Mouse (Mus musculus): ENCODE measurements around the gene Rasgef1b. TPM values are rescaled to one million over a fixed set of nuclear protein-coding genes. Genes with fewer than 3 reads are reported as not detected.

The Rasgef1b gene
- 33.9 and 36.3 TPM in 2 replicates for polyA plus RNA-seq (2015; fragmentation: Nextera tagmentation; extraction: Ambion mirVana)

GRCm38 (mm10) chr5:99728649-99729212 is at the start of gene Rasgef1b:
Gene Rasgef1b, minus strand, starts transcription at chr5:99729065.
- DNase-seq (ENCODE audit: low spot score) (peak; percentile 88), ATAC-seq (peak; percentile 92)
- H3K27ac ChIP-seq (ENCODE audit: low read length) = no peak within 1 kb of the TSS
- TF ChIP-seq EP300 (IDR thresholded peaks at IDR 0.05) = no peak
- no peak for TF ChIP-seq CTCF (IDR thresholded peaks at IDR 0.05)
- no peaks in the 10 kb centered on the region for H3K4me1 ChIP-seq (ENCODE audit: insufficient read depth, low read depth, low read length)
- peak within 1 kb of the TSS; percentile 36; the same call in 1 of the 2 replicates for H3K9ac ChIP-seq (replicated peaks; ENCODE audit: low read depth)
- H3K4me3 ChIP-seq (ENCODE audit: low read depth, low read length) = peak within 1 kb of the TSS; percentile 66
- H3K4me2 ChIP-seq (replicated peaks; ENCODE audit: low read depth, low read length) = peak within 1 kb of the TSS; percentile 98
- no peaks in the 10 kb centered on the region for H3K36me3 ChIP-seq (ENCODE audit: insufficient read depth, low read length)
- H3K9me3 ChIP-seq (ENCODE audit: low read length) = no peaks in the 10 kb centered on the region
- no peaks in the 10 kb centered on the region for H3K27me3 ChIP-seq (replicated peaks; ENCODE audit: insufficient read depth, low read length)
- under 1% methylated on average over 38 of the region's 53 CpGs for WGBS

- H3K9ac ChIP-seq (replicated peaks; ENCODE audit: low read depth) = no peak overlapping the region
- no peak overlapping the region for H3K4me3 ChIP-seq (ENCODE audit: low read depth, low read length)
- TF ChIP-seq CTCF (IDR thresholded peaks at IDR 0.05) = no peak
- TF ChIP-seq EP300 (IDR thresholded peaks at IDR 0.05) = no peak
- no peaks in the 10 kb centered on the region for H3K4me1 ChIP-seq (ENCODE audit: insufficient read depth, low read depth, low read length)
- H3K27ac ChIP-seq (ENCODE audit: low read length) = no peak overlapping the region
- H3K4me2 ChIP-seq (replicated peaks; ENCODE audit: low read depth, low read length) = no peak overlapping the region
- 72% methylated on average over 16 of the region's 16 CpGs for WGBS
- DNase-seq (ENCODE audit: low spot score) = no peak
- ATAC-seq = no peak
- H3K36me3 ChIP-seq (ENCODE audit: insufficient read depth, low read length) = no peaks in the 10 kb centered on the region
- H3K9me3 ChIP-seq (ENCODE audit: low read length) = no peaks in the 10 kb centered on the region
- H3K27me3 ChIP-seq (replicated peaks; ENCODE audit: insufficient read depth, low read length) = no peaks in the 10 kb centered on the region
Measured at GRCm38 (mm10) chr5:99775342-99775741, 46.5 kb upstream of the Rasgef1b start.

- no peak overlapping the region for H3K4me3 ChIP-seq (ENCODE audit: low read depth, low read length)
- no peak for ATAC-seq
- no peaks in the 10 kb centered on the region for H3K4me1 ChIP-seq (ENCODE audit: insufficient read depth, low read depth, low read length)
- H3K9ac ChIP-seq (replicated peaks; ENCODE audit: low read depth) = no peak overlapping the region
- no peaks in the 10 kb centered on the region for H3K27me3 ChIP-seq (replicated peaks; ENCODE audit: insufficient read depth, low read length)
- H3K9me3 ChIP-seq (ENCODE audit: low read length) = no peaks in the 10 kb centered on the region
- H3K4me2 ChIP-seq (replicated peaks; ENCODE audit: low read depth, low read length) = no peak overlapping the region
- 72% methylated on average over 9 of the region's 9 CpGs for WGBS
- no peaks in the 10 kb centered on the region for H3K36me3 ChIP-seq (ENCODE audit: insufficient read depth, low read length)
- no peak for DNase-seq (ENCODE audit: low spot score)
- no peak for TF ChIP-seq EP300 (IDR thresholded peaks at IDR 0.05)
- TF ChIP-seq CTCF (IDR thresholded peaks at IDR 0.05) = no peak
- H3K27ac ChIP-seq (ENCODE audit: low read length) = no peak overlapping the region
Measured at GRCm38 (mm10) chr5:99773265-99773664, 44.4 kb upstream of the Rasgef1b start.

- WGBS = 71% methylated on average over 3 of the region's 3 CpGs
- Histone ChIP-seq H3K27ac (ENCODE audit: low read length) (no peak overlapping the region), H3K27me3 (replicated peaks; ENCODE audit: insufficient read depth, low read length) (no peaks in the 10 kb centered on the region), H3K4me1 (ENCODE audit: insufficient read depth, low read depth, low read length) (no peaks in the 10 kb centered on the region), H3K4me3 (ENCODE audit: low read depth, low read length) (no peak overlapping the region), H3K9ac (replicated peaks; ENCODE audit: low read depth) (no peak overlapping the region), H3K4me2 (replicated peaks; ENCODE audit: low read depth, low read length) (no peak overlapping the region), H3K9me3 (ENCODE audit: low read length) (no peaks in the 10 kb centered on the region), H3K36me3 (ENCODE audit: insufficient read depth, low read length) (no peaks in the 10 kb centered on the region)
- TF ChIP-seq EP300 (IDR thresholded peaks at IDR 0.05) = no peak
- TF ChIP-seq CTCF (IDR thresholded peaks at IDR 0.05) = no peak
- no peak for DNase-seq (ENCODE audit: low spot score)
- no peak for ATAC-seq
Measured at GRCm38 (mm10) chr5:99764246-99764645, 35.4 kb upstream of the Rasgef1b start.

- WGBS = 83% methylated on average over 5 of the region's 5 CpGs
- Histone ChIP-seq H3K27me3 (replicated peaks; ENCODE audit: insufficient read depth, low read length) (no peaks in the 10 kb centered on the region), H3K9me3 (ENCODE audit: low read length) (no peaks in the 10 kb centered on the region), H3K27ac (ENCODE audit: low read length) (no peak overlapping the region), H3K9ac (replicated peaks; ENCODE audit: low read depth) (no peak overlapping the region), H3K4me2 (replicated peaks; ENCODE audit: low read depth, low read length) (no peak overlapping the region), H3K4me3 (ENCODE audit: low read depth, low read length) (no peak overlapping the region), H3K4me1 (ENCODE audit: insufficient read depth, low read depth, low read length) (no peaks in the 10 kb centered on the region), H3K36me3 (ENCODE audit: insufficient read depth, low read length) (no peaks in the 10 kb centered on the region)
- DNase-seq (ENCODE audit: low spot score) (no peak), ATAC-seq (no peak)
- TF ChIP-seq CTCF (IDR thresholded peaks at IDR 0.05) = no peak
Measured at GRCm38 (mm10) chr5:99758859-99759258, 30.0 kb upstream of the Rasgef1b start.

GRCm38 (mm10) chr5:99753843-99754242 is 25.0 kb upstream of the Rasgef1b start:
- DNase-seq (ENCODE audit: low spot score) (no peak), ATAC-seq (no peak)
- Histone ChIP-seq H3K27me3 (replicated peaks; ENCODE audit: insufficient read depth, low read length) (no peaks in the 10 kb centered on the region), H3K4me3 (ENCODE audit: low read depth, low read length) (no peak overlapping the region), H3K9ac (replicated peaks; ENCODE audit: low read depth) (no peak overlapping the region), H3K9me3 (ENCODE audit: low read length) (no peaks in the 10 kb centered on the region), H3K36me3 (ENCODE audit: insufficient read depth, low read length) (no peaks in the 10 kb centered on the region), H3K4me2 (replicated peaks; ENCODE audit: low read depth, low read length) (no peak overlapping the region), H3K4me1 (ENCODE audit: insufficient read depth, low read depth, low read length) (no peaks in the 10 kb centered on the region), H3K27ac (ENCODE audit: low read length) (no peak overlapping the region)
- WGBS = 70% methylated on average over 12 of the region's 12 CpGs
- no peak for TF ChIP-seq CTCF (IDR thresholded peaks at IDR 0.05)
- TF ChIP-seq EP300 (IDR thresholded peaks at IDR 0.05) = no peak

GRCm38 (mm10) chr5:99753368-99753767 is 24.5 kb upstream of the Rasgef1b start:
- Histone ChIP-seq H3K27me3 (replicated peaks; ENCODE audit: insufficient read depth, low read length) (no peaks in the 10 kb centered on the region), H3K36me3 (ENCODE audit: insufficient read depth, low read length) (no peaks in the 10 kb centered on the region), H3K9me3 (ENCODE audit: low read length) (no peaks in the 10 kb centered on the region), H3K27ac (ENCODE audit: low read length) (no peak overlapping the region), H3K4me3 (ENCODE audit: low read depth, low read length) (no peak overlapping the region), H3K9ac (replicated peaks; ENCODE audit: low read depth) (no peak overlapping the region), H3K4me1 (ENCODE audit: insufficient read depth, low read depth, low read length) (no peaks in the 10 kb centered on the region), H3K4me2 (replicated peaks; ENCODE audit: low read depth, low read length) (no peak overlapping the region)
- DNase-seq (ENCODE audit: low spot score) (no peak), ATAC-seq (no peak)
- TF ChIP-seq CTCF (IDR thresholded peaks at IDR 0.05) (no peak), EP300 (IDR thresholded peaks at IDR 0.05) (no peak)
- WGBS = 57% methylated on average over 13 of the region's 13 CpGs

Measured in lung, postnatal 0 days (tissue).